Mouse (Mus musculus) thymus, postnatal 10 days (tissue): Measurements from ENCODE around the gene Alg3.

Experiments
- DNase-seq, 2 experiments: peaks; one replicate each; pipeline ENCODE4 v3.0.0; 2021; ENCODE audit warnings: low spot score in 2 of 2

Gene Alg3

GRCm38 (mm10) chr16:20604705-20605104 lies 6.8 kb downstream of the Alg3 start:
- no peak for DNase-seq

GRCm38 (mm10) chr16:20600511-20600910 lies 11.0 kb downstream of the Alg3 start:
- no peak for DNase-seq

GRCm38 (mm10) chr16:20596687-20597441 lies 14.7 kb downstream of the Alg3 start:
- no peak for DNase-seq

- DNase-seq = no peak
Observed at GRCm38 (mm10) chr16:20595737-20596136, 15.8 kb downstream of the Alg3 start.

- no peak for DNase-seq
Observed at GRCm38 (mm10) chr16:20595060-20595673, 16.4 kb downstream of the Alg3 start.

GRCm38 (mm10) chr16:20591076-20591705 lies 20.3 kb downstream of the Alg3 start:
- DNase-seq = no peak

- DNase-seq = no peak
Observed at GRCm38 (mm10) chr16:20590680-20591038, 20.9 kb downstream of the Alg3 start.

GRCm38 (mm10) chr16:20589939-20590679 lies 21.4 kb downstream of the Alg3 start:
- no peak for DNase-seq

- DNase-seq = no peak
Observed at GRCm38 (mm10) chr16:20589366-20589938, 22.1 kb downstream of the Alg3 start, which contains the start of gene Vwa5b2. Gene Vwa5b2, plus strand, starts transcription at chr16:20589471.

- DNase-seq = no peak
Observed at GRCm38 (mm10) chr16:20565075-20565474, 46.5 kb downstream of the Alg3 start.

- no peak for DNase-seq
Observed at GRCm38 (mm10) chr16:20557381-20557780, 54.2 kb downstream of the Alg3 start.
